Mouse (Mus musculus) hindbrain, embryonic 13.5 days (tissue): Measurements from ENCODE around the gene Casq1. TPM values are rescaled to one million over a fixed set of nuclear protein-coding genes. Genes with fewer than 3 reads are reported as not detected.
A peak's percentile ranks its signal among the peaks of the same experiment; 100 is the strongest.
"Not testable (repeated sequence)": the region's sequence is repeated elsewhere in the genome, so short reads cannot be mapped to it uniquely, and the experiment has no call there.

Experiments
- ATAC-seq: fragments of 200-750 bp; cut with Nextera tagmentation; 2 replicates; pipeline ENCODE4 v1.8.0; 2017; ENCODE audit warnings: moderate TSS enrichment; ENCODE audit not compliant: low FRiP score
- H3K27ac ChIP-seq: fragments of 300-500 bp; sonication (generic); 2 replicates; pipeline ENCODE4 v1.5.1; 2015; ENCODE audit warnings: inconsistent platforms, mild to moderate bottlenecking, moderate library complexity
- H3K27me3 ChIP-seq: fragments of 300-500 bp; sonication (generic); 2 replicates; pipeline ENCODE4 v1.6.1; 2015; ENCODE audit warnings: mild to moderate bottlenecking, inconsistent platforms
- H3K36me3 ChIP-seq: fragments of 300-500 bp; sonication (generic); 2 replicates; pipeline ENCODE4 v1.6.1; 2015; ENCODE audit warnings: mild to moderate bottlenecking, inconsistent platforms
- H3K4me1 ChIP-seq: fragments of 300-500 bp; sonication (generic); replicated peaks from 2 replicates; pipeline ENCODE4 v1.6.1; 2015; ENCODE audit warnings: inconsistent platforms
- H3K4me2 ChIP-seq: fragments of 300-500 bp; sonication (generic); 2 replicates; pipeline ENCODE4 v1.6.1; 2015; ENCODE audit warnings: inconsistent platforms, mild to moderate bottlenecking, moderate library complexity
- H3K4me3 ChIP-seq: fragments of 300-500 bp; sonication (generic); 2 replicates; pipeline ENCODE4 v1.5.1; 2015; ENCODE audit warnings: mild to moderate bottlenecking, inconsistent platforms
- H3K9ac ChIP-seq: fragments of 300-500 bp; sonication (generic); 2 replicates; pipeline ENCODE4 v1.6.1; 2015; ENCODE audit warnings: mild to moderate bottlenecking, inconsistent platforms
- H3K9me3 ChIP-seq: fragments of 300-500 bp; sonication (generic); 2 replicates; pipeline ENCODE4 v1.6.1; 2016; ENCODE audit warnings: inconsistent platforms
- WGBS: fragments of 180-500 bp; shearing (Covaris S2); methylation state at CpG from one replicate; pipeline ENCODE4 v1.1.7; 2015; 5-methylcytosine and 5-hydroxymethylcytosine counted together
- polyA plus RNA-seq: library from polyadenylated mRNA; unstranded; fragments of >200 nt; fragmentation: Nextera tagmentation; extraction: Ambion mirVana; gene quantifications from 2 replicates; pipeline ENCODE4 v1.2.1, GENCODE M21; 2015

Casq1 gene
- 2.3 and 2.4 TPM in 2 replicates for polyA plus RNA-seq

DNA sequence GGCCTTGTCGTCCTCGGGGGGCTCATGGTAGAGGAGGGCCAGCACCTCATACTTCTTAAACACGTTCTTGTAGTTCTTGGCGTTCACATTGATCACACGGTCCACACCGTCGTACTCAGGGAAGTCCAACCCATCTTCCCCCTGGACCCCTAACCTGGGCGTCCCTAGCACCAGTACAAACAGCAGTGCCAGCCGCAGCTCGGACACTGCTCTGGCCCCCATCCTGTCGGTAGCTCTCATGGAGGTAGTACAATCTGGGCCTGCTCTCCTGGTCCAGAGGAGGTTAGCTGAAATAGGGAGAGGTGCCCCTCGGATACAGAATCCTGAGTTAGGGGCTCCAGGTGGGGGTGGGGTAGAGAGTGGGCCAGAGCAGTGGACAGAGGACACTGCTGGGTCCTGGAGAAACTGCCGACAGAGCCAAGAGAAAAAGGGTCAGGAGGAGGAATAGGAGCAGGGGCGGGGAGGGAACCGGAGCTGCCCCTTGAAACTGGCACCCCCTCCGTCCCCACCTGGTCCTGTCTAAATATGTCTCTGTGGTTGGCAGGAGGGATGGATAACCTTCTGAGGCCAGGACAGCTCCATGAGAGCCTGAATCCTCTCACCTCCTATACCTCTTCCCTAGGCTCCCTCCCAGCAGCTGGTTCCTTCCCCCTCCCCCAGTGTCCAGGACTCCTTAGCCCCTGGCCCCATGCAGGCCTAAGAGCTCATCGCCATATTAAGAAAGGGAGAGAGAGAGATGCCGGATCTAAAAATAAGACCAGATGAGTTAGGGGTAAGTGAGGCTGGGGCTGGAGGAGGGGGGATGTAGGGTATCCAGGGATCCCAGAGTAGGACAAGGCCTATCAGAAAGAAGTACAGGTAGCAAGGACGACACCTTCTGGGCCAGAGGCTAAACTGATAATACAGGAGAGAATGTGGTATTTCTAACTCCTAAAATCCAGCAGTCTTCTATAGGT, at the start of gene Casq1:
Casq1 (minus strand) TSS at position 418 of the 956 bp plus-strand sequence.
- ATAC-seq = no peak
- 81% methylated on average over 19 of the region's 19 CpGs for WGBS

DNA sequence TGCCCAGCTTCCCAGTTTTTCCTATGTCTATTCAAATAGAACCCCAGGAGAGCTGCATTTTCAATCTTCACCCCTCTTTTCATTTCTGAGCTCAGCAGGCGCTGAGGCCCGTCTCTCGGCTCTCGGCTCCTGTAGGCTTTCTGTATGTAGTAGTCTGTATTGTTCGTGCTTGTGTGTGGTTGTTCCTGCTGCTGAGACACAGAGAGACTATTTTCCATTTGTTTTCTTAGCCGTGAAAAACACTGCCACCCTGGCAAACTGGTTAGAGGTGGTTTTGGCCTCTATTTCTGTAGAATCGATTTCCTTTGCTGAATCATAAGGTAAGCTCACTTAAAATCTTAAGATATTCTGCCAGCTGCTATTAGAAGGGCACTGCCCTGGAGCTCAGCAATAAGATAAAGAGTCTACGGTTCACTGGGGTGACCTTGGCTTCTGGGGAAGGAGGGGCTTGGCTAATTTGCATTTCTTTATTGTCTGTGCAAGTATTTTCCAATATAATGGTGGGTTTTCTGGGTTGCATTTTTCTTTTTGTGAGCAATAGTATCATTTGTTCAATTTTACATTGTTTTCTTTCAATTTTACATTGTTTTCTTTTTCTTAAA, 41.9 kb upstream of the Casq1 start, which contains the start of gene Igsf8:
Igsf8 (plus strand) TSS at position 165 of the 602 bp plus-strand sequence.
- Histone ChIP-seq H3K4me1 (peaks cover 9% of the 10 kb centered on the region), H3K9me3 (peaks cover 4% of the 10 kb centered on the region; the same call in 1 of the 2 replicates), H3K4me2 (no peak within 1 kb of the TSS), H3K9ac (no peak within 1 kb of the TSS), H3K27me3 (no peaks in the 10 kb centered on the region), H3K36me3 (no peaks in the 10 kb centered on the region), H3K27ac (peak within 1 kb of the TSS; percentile 53), H3K4me3 (no peak within 1 kb of the TSS)
- ATAC-seq = peak; percentile 52; the same call in 1 of the 2 replicates
- 14% methylated on average over 8 of the region's 8 CpGs for WGBS

More for the DNA sequence above, at the start of gene Casq1:
- H3K4me2 ChIP-seq = no peak within 1 kb of the TSS
- no peak within 1 kb of the TSS for H3K4me3 ChIP-seq
- no peaks in the 10 kb centered on the region for H3K27me3 ChIP-seq
- H3K9ac ChIP-seq = no peak within 1 kb of the TSS
- no peaks in the 10 kb centered on the region for H3K36me3 ChIP-seq
- peaks cover 51% of the 10 kb centered on the region for H3K4me1 ChIP-seq
- peak within 1 kb of the TSS; percentile 61 for H3K27ac ChIP-seq
- H3K9me3 ChIP-seq = no peaks in the 10 kb centered on the region

DNA sequence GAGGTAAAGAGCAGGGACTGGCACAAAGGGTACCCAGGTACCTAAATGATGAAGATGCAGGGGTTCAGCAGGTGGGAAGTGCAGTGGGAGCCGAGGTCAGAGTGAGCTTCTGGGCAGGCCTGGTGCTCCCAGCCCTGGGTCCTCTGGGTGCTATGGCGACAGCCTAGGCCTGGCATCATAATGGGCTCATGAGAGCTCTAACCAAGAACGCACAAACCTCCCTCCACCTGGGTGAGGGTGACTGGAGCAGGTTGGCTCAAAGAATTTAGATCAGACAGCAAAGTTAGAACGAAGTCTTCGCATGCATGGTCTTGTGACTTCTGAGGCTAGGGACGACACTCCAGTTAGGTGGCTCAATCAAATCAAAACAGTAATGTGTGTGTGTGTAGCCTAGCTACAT, 38.6 kb upstream of the Casq1 start, which contains the start of gene Atp1a4:
Atp1a4 (minus strand) TSS at position 101 of the 400 bp plus-strand sequence.
- Histone ChIP-seq H3K36me3 (no peaks in the 10 kb centered on the region), H3K27me3 (no peaks in the 10 kb centered on the region), H3K4me3 (no peak within 1 kb of the TSS), H3K27ac (no peak within 1 kb of the TSS), H3K9ac (no peak within 1 kb of the TSS), H3K9me3 (no peaks in the 10 kb centered on the region), H3K4me2 (no peak within 1 kb of the TSS), H3K4me1 (peaks cover 9% of the 10 kb centered on the region)
- WGBS = 88% methylated on average over 6 of the region's 6 CpGs
- no peak for ATAC-seq

DNA sequence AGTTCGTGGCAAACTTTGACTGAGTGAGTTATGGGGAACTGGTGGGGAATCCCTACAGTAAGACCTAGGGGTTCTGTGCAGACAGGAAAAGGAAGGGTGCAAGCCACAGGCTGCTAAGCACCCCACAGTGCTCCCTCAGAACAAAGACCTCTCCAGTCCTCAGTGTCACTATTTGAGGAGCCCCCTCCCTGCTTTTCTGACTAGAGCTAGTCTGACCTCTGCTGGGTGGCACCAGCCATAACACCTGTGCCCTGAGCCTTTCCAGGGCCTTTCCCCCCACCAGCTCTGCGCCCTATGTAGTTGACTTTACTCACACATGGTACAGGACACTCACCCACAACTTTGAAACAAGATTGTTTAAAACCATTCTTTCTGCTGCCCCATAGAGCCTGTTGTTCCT, 28.0 kb upstream of the Casq1 start:
- Histone ChIP-seq H3K9ac (no peak overlapping the region), H3K4me1 (peaks cover 12% of the 10 kb centered on the region), H3K4me2 (no peak overlapping the region), H3K9me3 (no peaks in the 10 kb centered on the region), H3K4me3 (no peak overlapping the region), H3K27me3 (0 out of 2 replicates have a peak, but pooled peaks cover 12% of the 10 kb centered on the region), H3K27ac (no peak overlapping the region), H3K36me3 (no peaks in the 10 kb centered on the region)
- 41% methylated on average over 2 of the region's 2 CpGs for WGBS
- no peak for ATAC-seq

DNA sequence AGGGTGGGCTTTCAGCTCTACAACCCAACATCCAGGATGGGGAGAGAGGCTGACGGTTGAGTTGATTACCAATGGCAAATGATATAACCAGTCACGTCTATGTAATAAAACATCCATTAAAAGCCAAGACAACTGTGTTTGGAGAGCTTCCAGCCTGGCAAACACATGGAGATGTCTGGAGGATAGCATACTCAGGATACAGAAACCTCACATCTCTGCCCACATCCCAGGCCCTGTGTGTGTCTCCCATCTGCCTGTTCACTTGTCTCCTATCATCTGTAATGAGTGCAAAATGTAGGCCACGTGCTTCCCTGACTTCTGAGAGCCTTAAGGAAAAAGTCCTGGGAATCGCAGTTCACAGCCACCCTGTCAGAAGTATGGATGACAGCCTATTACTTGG, 27.5 kb upstream of the Casq1 start:
- no peak for ATAC-seq
- no peaks in the 10 kb centered on the region for H3K36me3 ChIP-seq
- 0 out of 2 replicates have a peak, but pooled peaks cover 12% of the 10 kb centered on the region for H3K27me3 ChIP-seq
- H3K27ac ChIP-seq = no peak overlapping the region
- H3K4me1 ChIP-seq = peaks cover 12% of the 10 kb centered on the region
- H3K4me2 ChIP-seq = no peak overlapping the region
- no peaks in the 10 kb centered on the region for H3K9me3 ChIP-seq
- H3K9ac ChIP-seq = no peak overlapping the region
- WGBS = 69% methylated on average over 4 of the region's 4 CpGs
- H3K4me3 ChIP-seq = no peak overlapping the region

DNA sequence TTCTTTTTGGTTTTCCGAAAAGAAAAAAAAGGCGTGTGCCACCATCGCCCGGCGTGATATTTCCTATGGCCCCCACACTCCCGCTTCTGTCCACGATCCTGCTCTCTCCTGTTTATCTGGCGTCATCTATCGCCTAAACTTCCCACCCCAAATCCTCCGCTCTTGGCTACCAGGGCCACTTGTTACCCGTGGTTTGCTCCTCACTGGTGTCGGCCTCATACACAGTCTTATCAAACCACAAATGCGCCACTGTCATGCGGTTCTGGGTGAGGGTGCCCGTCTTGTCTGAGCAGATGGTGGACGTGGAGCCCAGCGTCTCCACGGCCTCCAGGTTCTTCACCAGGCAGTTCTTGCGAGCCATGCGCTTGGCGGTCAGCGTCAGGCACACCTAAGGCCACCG, 25.0 kb upstream of the Casq1 start:
- H3K4me3 ChIP-seq, H3K9ac ChIP-seq, H3K27ac ChIP-seq, ATAC-seq, H3K36me3 ChIP-seq, H3K9me3 ChIP-seq: not testable (repeated sequence)
- Histone ChIP-seq H3K4me1 (peaks cover 15% of the 10 kb centered on the region), H3K4me2 (peak overlapping the region; percentile 13; the same call in 1 of the 2 replicates), H3K27me3 (0 out of 2 replicates have a peak, but pooled peaks cover 12% of the 10 kb centered on the region)
- WGBS = 46% methylated on average over 23 of the region's 23 CpGs

DNA sequence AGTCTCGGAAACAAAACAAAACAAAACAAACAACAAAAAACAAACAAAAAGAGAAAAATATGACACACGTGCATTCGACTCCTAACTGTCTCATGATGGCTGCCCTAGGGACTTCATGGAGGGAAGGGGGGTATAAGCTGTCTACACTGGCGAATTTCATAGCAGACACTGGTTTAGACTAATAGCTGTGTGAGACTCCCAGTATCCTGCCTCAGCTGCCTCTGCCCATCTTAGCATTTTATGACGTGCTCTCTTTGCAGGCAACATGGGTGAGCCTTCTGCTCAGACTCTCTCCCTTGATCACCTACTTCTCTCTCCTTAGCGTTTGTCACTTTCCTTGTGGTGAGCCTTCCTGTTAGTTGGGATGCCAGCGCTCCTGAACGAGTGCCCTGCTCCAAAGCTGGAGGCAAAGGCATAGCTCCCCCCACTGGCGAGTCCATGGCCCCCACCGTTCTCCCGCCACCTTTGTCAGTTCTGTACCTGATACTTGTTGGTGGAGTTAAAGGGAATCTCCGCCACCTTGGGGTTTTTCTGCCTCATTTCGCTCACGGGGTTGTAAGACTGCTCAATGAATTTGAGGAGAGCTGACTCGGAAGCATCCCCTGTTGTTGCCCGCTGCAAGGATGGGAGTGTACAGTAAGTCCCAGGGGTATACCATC, 24.0 kb upstream of the Casq1 start:
- Histone ChIP-seq H3K36me3 (no peaks in the 10 kb centered on the region), H3K4me3 (no peak overlapping the region), H3K9ac (no peak overlapping the region), H3K4me1 (peaks cover 15% of the 10 kb centered on the region), H3K9me3 (no peaks in the 10 kb centered on the region), H3K27me3 (0 out of 2 replicates have a peak, but pooled peaks cover 12% of the 10 kb centered on the region), H3K27ac (no peak overlapping the region), H3K4me2 (0 out of 2 replicates have a peak overlapping the region, but pooled peaks have one; percentile 15)
- WGBS = 33% methylated on average over 16 of the region's 16 CpGs
- ATAC-seq = no peak

DNA sequence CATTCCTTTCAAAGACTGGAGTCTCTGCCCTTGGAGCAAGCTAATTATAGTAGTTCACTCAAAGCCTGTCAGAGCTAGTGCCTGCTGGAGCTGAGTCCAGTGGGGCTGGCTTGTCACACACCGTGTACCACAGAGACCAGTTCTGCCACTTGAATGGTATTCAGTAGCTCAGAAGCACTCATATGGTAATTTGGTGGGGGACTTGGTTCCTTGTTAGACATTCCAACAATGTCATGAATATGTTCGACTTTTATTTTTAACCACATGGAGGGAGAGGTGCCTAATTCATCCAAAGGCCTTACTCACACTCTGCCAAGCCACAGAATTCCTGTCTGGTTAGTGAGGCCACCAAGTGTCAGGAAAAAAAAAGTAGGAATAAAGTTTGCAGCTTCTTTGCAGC, 22.7 kb upstream of the Casq1 start:
- H3K27me3 ChIP-seq = 0 out of 2 replicates have a peak, but pooled peaks cover 12% of the 10 kb centered on the region
- no peak overlapping the region for H3K4me3 ChIP-seq
- H3K27ac ChIP-seq = no peak overlapping the region
- no peak overlapping the region for H3K4me2 ChIP-seq
- H3K36me3 ChIP-seq = no peaks in the 10 kb centered on the region
- ATAC-seq = peak; percentile 77
- H3K9me3 ChIP-seq = no peaks in the 10 kb centered on the region
- peaks cover 15% of the 10 kb centered on the region for H3K4me1 ChIP-seq
- WGBS = 10% methylated on average over 2 of the region's 2 CpGs
- no peak overlapping the region for H3K9ac ChIP-seq

DNA sequence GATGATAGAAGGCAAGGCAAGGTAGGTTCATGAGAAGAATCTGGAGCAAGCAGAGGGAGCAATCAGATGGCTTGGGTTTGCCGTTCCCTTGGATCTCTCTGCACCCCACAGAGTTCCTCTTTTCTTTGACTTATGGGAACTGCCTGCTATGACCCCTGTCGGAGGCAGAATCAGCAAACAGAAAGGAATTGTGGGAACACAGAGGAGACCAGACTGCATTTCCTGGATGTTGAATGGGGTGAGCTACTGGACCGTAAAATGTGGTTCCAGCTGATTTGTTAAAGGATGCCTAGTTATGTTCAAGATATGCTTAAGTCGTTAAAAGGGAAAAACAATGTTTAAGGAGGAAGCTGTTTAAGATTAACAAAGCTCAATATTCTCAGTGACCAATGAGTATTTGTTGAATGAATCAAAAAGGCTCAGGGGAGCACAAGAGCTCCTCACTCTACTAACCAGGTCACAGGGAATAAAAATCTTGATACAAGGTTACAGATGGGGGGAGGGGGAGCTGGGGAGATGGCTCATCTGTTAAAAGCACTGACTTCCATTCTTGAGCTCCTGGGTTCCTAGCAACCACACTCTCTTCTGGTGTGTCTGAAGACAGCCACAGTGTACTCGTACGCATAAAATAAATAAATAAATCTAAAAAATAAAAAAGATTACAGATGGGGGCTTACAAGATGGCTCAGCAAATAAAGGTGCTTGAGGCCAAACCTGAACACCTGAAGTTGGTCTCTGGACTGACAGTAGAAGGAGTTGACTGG, 21.5 kb upstream of the Casq1 start:
- H3K4me1 ChIP-seq = peaks cover 15% of the 10 kb centered on the region
- no peaks in the 10 kb centered on the region for H3K36me3 ChIP-seq
- H3K4me2 ChIP-seq = no peak overlapping the region
- H3K27ac ChIP-seq = no peak overlapping the region; the same call in 1 of the 2 replicates
- 17% methylated on average over 6 of the region's 6 CpGs for WGBS
- no peaks in the 10 kb centered on the region for H3K9me3 ChIP-seq
- no peak overlapping the region for H3K9ac ChIP-seq
- 0 out of 2 replicates have a peak, but pooled peaks cover 12% of the 10 kb centered on the region for H3K27me3 ChIP-seq
- no peak overlapping the region for H3K4me3 ChIP-seq
- ATAC-seq = no peak

DNA sequence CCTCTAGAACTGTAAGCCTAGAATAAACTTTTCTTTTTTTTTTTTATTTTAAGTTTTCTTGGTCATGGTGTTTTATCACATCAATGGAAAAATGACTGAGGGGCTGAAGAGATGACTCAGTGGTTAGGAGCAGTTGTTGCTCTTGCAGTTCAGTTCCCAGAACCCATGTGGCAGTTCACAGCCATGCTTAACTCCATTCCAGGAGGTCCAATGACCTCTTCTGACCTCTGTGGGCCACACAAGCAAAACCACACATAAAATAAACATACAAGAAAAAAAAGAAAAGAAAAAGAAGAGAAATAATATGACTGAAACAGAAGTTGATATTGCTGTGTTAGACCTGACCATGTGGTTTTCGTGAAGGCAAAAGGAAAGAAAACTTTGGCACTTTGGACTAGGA, 9.5 kb upstream of the Casq1 start:
- no peak overlapping the region for H3K4me3 ChIP-seq
- no peak overlapping the region for H3K27ac ChIP-seq
- no peak overlapping the region for H3K4me2 ChIP-seq
- H3K27me3 ChIP-seq = no peaks in the 10 kb centered on the region
- no peaks in the 10 kb centered on the region for H3K9me3 ChIP-seq
- no peaks in the 10 kb centered on the region for H3K4me1 ChIP-seq
- H3K9ac ChIP-seq = no peak overlapping the region
- 94% methylated on average over 1 of the region's 1 CpGs for WGBS
- ATAC-seq = no peak
- H3K36me3 ChIP-seq = no peaks in the 10 kb centered on the region

DNA sequence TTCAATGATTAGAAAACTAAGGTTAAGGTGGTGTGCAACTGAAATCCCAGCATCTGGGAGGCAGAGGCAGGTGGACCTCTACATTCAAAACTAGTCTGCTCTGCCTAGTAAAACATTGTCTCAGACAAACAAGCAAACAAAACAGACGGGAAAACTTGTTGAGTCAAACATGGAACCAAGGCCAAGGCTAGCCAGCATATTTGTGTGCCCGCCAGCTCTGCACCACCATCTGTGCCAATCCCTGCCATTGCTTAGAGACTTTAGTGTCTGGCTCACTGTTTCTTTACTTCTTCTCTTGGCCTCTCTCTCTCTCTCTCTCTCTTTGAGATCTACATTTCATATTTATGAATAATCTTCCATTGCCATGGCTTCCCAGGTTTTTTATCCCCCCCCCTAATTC, 8.5 kb upstream of the Casq1 start:
- H3K9ac ChIP-seq = no peak overlapping the region
- no peak for ATAC-seq
- no peaks in the 10 kb centered on the region for H3K9me3 ChIP-seq
- no peak overlapping the region for H3K4me2 ChIP-seq
- H3K27ac ChIP-seq = no peak overlapping the region
- H3K4me1 ChIP-seq = no peaks in the 10 kb centered on the region
- no peaks in the 10 kb centered on the region for H3K36me3 ChIP-seq
- no peak overlapping the region for H3K4me3 ChIP-seq
- WGBS = 85% methylated on average over 2 of the region's 2 CpGs
- no peaks in the 10 kb centered on the region for H3K27me3 ChIP-seq
